Mouse (Mus musculus) heart, embryonic 15.5 days (tissue): ENCODE measurements around the gene Cbln4. TPM values are rescaled to one million over a fixed set of nuclear protein-coding genes. Genes with fewer than 3 reads are reported as not detected.

Experiments
- ATAC-seq: fragments of 200-750 bp; cut with Nextera tagmentation; replicated peaks from 2 replicates; pipeline ENCODE4 v1.8.0; 2017; ENCODE audit warnings: low read depth, moderate TSS enrichment; ENCODE audit not compliant: insufficient number of reproducible peaks, insufficient read depth, low FRiP score
- H3K27ac ChIP-seq: fragments of 300-500 bp; sonication (generic); 2 replicates; pipeline ENCODE4 v1.5.1; 2015; ENCODE audit warnings: mild to moderate bottlenecking, inconsistent platforms
- H3K27me3 ChIP-seq: fragments of 300-500 bp; sonication (generic); 2 replicates; pipeline ENCODE4 v1.6.1; 2015; ENCODE audit warnings: inconsistent platforms
- H3K36me3 ChIP-seq: fragments of 300-500 bp; sonication (generic); 2 replicates; pipeline ENCODE4 v1.6.1; 2015; ENCODE audit warnings: mild to moderate bottlenecking, inconsistent platforms
- H3K4me1 ChIP-seq: fragments of 300-500 bp; sonication (generic); replicated peaks from 2 replicates; pipeline ENCODE4 v1.6.1; 2015; ENCODE audit warnings: inconsistent platforms
- H3K4me2 ChIP-seq: fragments of 300-500 bp; sonication (generic); 2 replicates; pipeline ENCODE4 v1.6.1; 2015; ENCODE audit warnings: inconsistent platforms, mild to moderate bottlenecking, moderate library complexity
- H3K4me3 ChIP-seq: fragments of 300-500 bp; sonication (generic); 2 replicates; pipeline ENCODE4 v1.5.1; 2015; ENCODE audit warnings: mild to moderate bottlenecking, inconsistent platforms
- H3K9ac ChIP-seq: fragments of 300-500 bp; sonication (generic); 2 replicates; pipeline ENCODE4 v1.6.1; 2015; ENCODE audit warnings: mild to moderate bottlenecking, inconsistent platforms
- H3K9me3 ChIP-seq: fragments of 300-500 bp; sonication (generic); replicated peaks from 2 replicates; pipeline ENCODE4 v1.6.1; 2016; ENCODE audit warnings: inconsistent platforms
- WGBS: fragments of 180-500 bp; shearing (Covaris S2); methylation state at CpG from one replicate; pipeline ENCODE4 v1.1.7; 2015; ENCODE audit warnings: mixed read lengths; 5-methylcytosine and 5-hydroxymethylcytosine counted together
- polyA plus RNA-seq: library from polyadenylated mRNA; unstranded; fragments of >200 nt; fragmentation: Nextera tagmentation; extraction: Ambion mirVana; gene quantifications from 2 replicates; pipeline ENCODE4 v1.2.1, GENCODE M21; 2015

Cbln4 gene
- polyA plus RNA-seq = 0.08 TPM in 2 replicates

- peaks cover 19% of the 10 kb centered on the region for H3K4me1 ChIP-seq
- H3K36me3 ChIP-seq = no peaks in the 10 kb centered on the region
- peak within 1 kb of the TSS; percentile 50 for H3K4me2 ChIP-seq
- H3K27me3 ChIP-seq = peaks cover 58% of the 10 kb centered on the region
- no peaks in the 10 kb centered on the region for H3K9me3 ChIP-seq
- H3K9ac ChIP-seq = no peak within 1 kb of the TSS
- peak within 1 kb of the TSS; percentile 22 for H3K4me3 ChIP-seq
- no peak within 1 kb of the TSS for H3K27ac ChIP-seq
- ATAC-seq = no peak
- 1% methylated on average over 23 of the region's 23 CpGs for WGBS
Measured at GRCm38 (mm10) chr2:172043235-172043610, at the start of gene Cbln4. Gene Cbln4, minus strand, starts transcription at chr2:172043466.

- H3K4me2 ChIP-seq = no peak overlapping the region
- ATAC-seq = no peak
- no peaks in the 10 kb centered on the region for H3K27me3 ChIP-seq
- H3K36me3 ChIP-seq = no peaks in the 10 kb centered on the region
- H3K4me1 ChIP-seq = no peaks in the 10 kb centered on the region
- no peak overlapping the region for H3K4me3 ChIP-seq
- H3K9ac ChIP-seq = no peak overlapping the region
- H3K27ac ChIP-seq = no peak overlapping the region
- H3K9me3 ChIP-seq = no peaks in the 10 kb centered on the region
- whole genome bisulfite sequencing = 65% methylated on average over 3 of the region's 3 CpGs
Measured at GRCm38 (mm10) chr2:172078596-172078995, 35.3 kb upstream of the Cbln4 start.

GRCm38 (mm10) chr2:172076295-172076694, 33.0 kb upstream of the Cbln4 start:
- no peak overlapping the region for H3K4me3 ChIP-seq
- no peak for ATAC-seq
- H3K27ac ChIP-seq = no peak overlapping the region
- no peaks in the 10 kb centered on the region for H3K36me3 ChIP-seq
- H3K9me3 ChIP-seq = no peaks in the 10 kb centered on the region
- no peaks in the 10 kb centered on the region for H3K27me3 ChIP-seq
- 74% methylated on average over 5 of the region's 5 CpGs for WGBS
- no peak overlapping the region for H3K9ac ChIP-seq
- no peak overlapping the region for H3K4me2 ChIP-seq
- no peaks in the 10 kb centered on the region for H3K4me1 ChIP-seq

DNA sequence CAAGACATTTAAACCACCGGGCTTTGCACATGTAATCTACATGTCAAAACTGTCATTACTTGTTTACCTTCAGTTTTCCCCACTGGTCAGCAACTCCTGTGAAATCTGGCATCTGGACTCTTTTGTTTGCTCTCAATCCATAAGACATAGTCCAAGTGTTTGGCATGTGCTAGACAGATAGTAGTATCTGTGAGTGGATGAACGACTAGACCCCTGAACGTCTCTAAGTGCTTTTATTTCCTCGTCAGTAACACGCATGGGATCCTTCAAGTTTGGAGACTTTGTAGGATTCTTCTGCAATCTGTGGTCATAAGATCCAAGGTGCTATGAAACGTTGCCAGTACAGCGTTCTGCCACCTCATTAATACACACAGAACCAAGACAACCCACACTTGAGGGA, 19.6 kb upstream of the Cbln4 start:
- no peaks in the 10 kb centered on the region for H3K27me3 ChIP-seq
- no peak for ATAC-seq

DNA sequence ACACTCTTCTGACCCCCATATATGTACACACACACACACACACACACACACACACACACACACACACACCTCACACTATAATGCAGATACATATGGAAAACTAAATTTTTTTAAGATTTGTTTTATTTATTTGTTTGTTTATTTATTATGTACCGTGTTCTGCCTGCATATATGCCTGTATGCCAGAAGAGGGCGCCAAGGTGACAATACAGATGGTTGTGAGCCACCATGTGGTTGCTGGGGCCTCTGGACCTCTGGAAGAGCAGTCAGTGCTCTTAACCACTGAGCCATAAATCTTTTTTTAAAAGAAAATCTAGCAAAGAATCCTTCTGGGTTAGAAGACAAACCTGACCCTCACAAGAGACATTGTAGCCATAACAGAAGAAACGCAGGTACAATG, 16.5 kb upstream of the Cbln4 start:
- Histone ChIP-seq H3K4me1 (no peaks in the 10 kb centered on the region), H3K36me3 (no peaks in the 10 kb centered on the region), H3K27me3 (no peaks in the 10 kb centered on the region), H3K9ac (no peak overlapping the region), H3K9me3 (no peaks in the 10 kb centered on the region), H3K4me2 (no peak overlapping the region), H3K27ac (no peak overlapping the region), H3K4me3 (no peak overlapping the region)
- WGBS = 45% methylated on average over 3 of the region's 3 CpGs
- no peak for ATAC-seq

More for the DNA sequence above, 19.6 kb upstream of the Cbln4 start:
- no peak overlapping the region for H3K4me2 ChIP-seq
- H3K36me3 ChIP-seq = no peaks in the 10 kb centered on the region
- no peak overlapping the region for H3K9ac ChIP-seq
- no peaks in the 10 kb centered on the region for H3K9me3 ChIP-seq
- H3K4me3 ChIP-seq = no peak overlapping the region
- H3K27ac ChIP-seq = no peak overlapping the region
- WGBS = 63% methylated on average over 7 of the region's 7 CpGs
- H3K4me1 ChIP-seq = no peaks in the 10 kb centered on the region

- no peaks in the 10 kb centered on the region for H3K36me3 ChIP-seq
- WGBS = 74% methylated on average over 7 of the region's 7 CpGs
- H3K4me2 ChIP-seq = no peak overlapping the region
- no peaks in the 10 kb centered on the region for H3K27me3 ChIP-seq
- no peak for ATAC-seq
- H3K4me1 ChIP-seq = no peaks in the 10 kb centered on the region
- no peak overlapping the region for H3K27ac ChIP-seq
- no peak overlapping the region for H3K4me3 ChIP-seq
- no peak overlapping the region for H3K9ac ChIP-seq
- H3K9me3 ChIP-seq = no peaks in the 10 kb centered on the region
Measured at GRCm38 (mm10) chr2:172058936-172059665, 15.8 kb upstream of the Cbln4 start.

GRCm38 (mm10) chr2:172046002-172046401, 2.7 kb upstream of the Cbln4 start:
- Histone ChIP-seq H3K27me3 (peaks cover 40% of the 10 kb centered on the region), H3K4me1 (peaks cover 19% of the 10 kb centered on the region), H3K36me3 (no peaks in the 10 kb centered on the region), H3K27ac (no peak overlapping the region), H3K9ac (no peak overlapping the region), H3K4me3 (no peak overlapping the region), H3K9me3 (no peaks in the 10 kb centered on the region), H3K4me2 (no peak overlapping the region)
- WGBS = 24% methylated on average over 7 of the region's 7 CpGs
- peak; percentile 49; the same call in 1 of the 2 replicates for ATAC-seq

GRCm38 (mm10) chr2:172042607-172043234, 545 bp downstream of the Cbln4 start:
- Histone ChIP-seq H3K9me3 (no peaks in the 10 kb centered on the region), H3K4me1 (peaks cover 19% of the 10 kb centered on the region), H3K4me2 (peak overlapping the region; percentile 50), H3K36me3 (no peaks in the 10 kb centered on the region), H3K27me3 (peaks cover 58% of the 10 kb centered on the region), H3K27ac (no peak overlapping the region), H3K4me3 (peak overlapping the region; percentile 22), H3K9ac (no peak overlapping the region)
- WGBS = under 1% methylated on average over 46 of the region's 46 CpGs
- ATAC-seq = no peak

DNA sequence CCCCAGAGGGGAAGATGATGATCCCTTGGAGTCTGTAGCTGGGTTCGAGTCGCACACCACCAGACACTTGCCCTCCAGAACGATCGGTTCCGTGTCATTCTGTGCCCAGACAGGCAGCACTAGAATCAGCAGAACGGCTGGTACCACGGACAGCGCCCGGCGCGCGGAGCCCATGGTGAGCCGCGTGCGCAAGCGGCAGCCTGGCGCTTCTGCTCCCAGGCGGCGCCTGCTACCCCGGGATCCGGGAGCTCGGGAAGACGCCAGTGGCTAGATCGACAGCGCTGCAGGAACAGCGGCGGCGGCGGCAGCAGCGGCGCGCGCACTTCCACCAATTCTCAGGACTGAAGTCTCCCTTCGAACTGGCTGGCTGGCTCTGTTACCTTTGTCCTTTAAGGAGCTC, 1.1 kb downstream of the Cbln4 start:
- Histone ChIP-seq H3K4me3 (peak overlapping the region; percentile 22), H3K27ac (no peak overlapping the region), H3K4me2 (peak overlapping the region; percentile 50), H3K36me3 (no peaks in the 10 kb centered on the region), H3K27me3 (peaks cover 58% of the 10 kb centered on the region), H3K9me3 (no peaks in the 10 kb centered on the region), H3K9ac (no peak overlapping the region), H3K4me1 (peaks cover 19% of the 10 kb centered on the region)
- WGBS = under 1% methylated on average over 34 of the region's 34 CpGs
- ATAC-seq = peak; percentile 79

GRCm38 (mm10) chr2:172040859-172041258, 2.4 kb downstream of the Cbln4 start:
- H3K27me3 ChIP-seq = peaks cover 58% of the 10 kb centered on the region

GRCm38 (mm10) chr2:172039601-172040000, 3.7 kb downstream of the Cbln4 start:
- no peaks in the 10 kb centered on the region for H3K36me3 ChIP-seq
- no peak overlapping the region for H3K9ac ChIP-seq
- H3K9me3 ChIP-seq = no peaks in the 10 kb centered on the region
- ATAC-seq = no peak
- H3K4me2 ChIP-seq = no peak overlapping the region
- H3K27me3 ChIP-seq = peaks cover 53% of the 10 kb centered on the region
- H3K27ac ChIP-seq = no peak overlapping the region
- H3K4me3 ChIP-seq = no peak overlapping the region
- H3K4me1 ChIP-seq = peaks cover 14% of the 10 kb centered on the region
- 84% methylated on average over 5 of the region's 5 CpGs for WGBS

More at GRCm38 (mm10) chr2:172040859-172041258, 2.4 kb downstream of the Cbln4 start:
- no peaks in the 10 kb centered on the region for H3K9me3 ChIP-seq
- no peak overlapping the region for H3K4me2 ChIP-seq
- H3K9ac ChIP-seq = no peak overlapping the region
- ATAC-seq = no peak
- no peak overlapping the region for H3K27ac ChIP-seq
- H3K36me3 ChIP-seq = no peaks in the 10 kb centered on the region
- no peak overlapping the region for H3K4me3 ChIP-seq
- peaks cover 15% of the 10 kb centered on the region for H3K4me1 ChIP-seq
- WGBS = 70% methylated on average over 10 of the region's 10 CpGs

DNA sequence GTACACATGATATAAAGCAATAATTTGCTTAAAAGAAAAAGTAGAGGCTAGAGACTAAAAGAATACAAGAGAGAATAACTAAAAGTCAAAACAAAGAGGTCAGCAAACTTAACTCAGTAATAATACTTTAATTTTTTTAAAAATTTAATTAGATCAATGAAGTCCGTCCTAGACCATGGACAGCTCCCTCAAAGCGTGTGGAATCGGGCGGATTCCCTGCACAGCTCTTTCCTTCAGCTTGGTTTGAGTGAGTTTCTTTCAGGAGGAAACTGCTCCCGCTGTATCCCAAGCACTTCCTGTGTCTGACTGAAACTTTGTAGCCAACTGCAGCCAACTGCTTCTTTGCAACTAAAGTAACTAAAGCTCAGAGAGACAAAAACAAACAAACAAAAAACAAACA, 9.0 kb downstream of the Cbln4 start:
- no peak overlapping the region for H3K27ac ChIP-seq
- H3K27me3 ChIP-seq = peaks cover under 1% of the 10 kb centered on the region
- ATAC-seq = no peak
- no peak overlapping the region for H3K4me2 ChIP-seq
- H3K36me3 ChIP-seq = no peaks in the 10 kb centered on the region
- WGBS = 23% methylated on average over 5 of the region's 5 CpGs
- H3K9me3 ChIP-seq = no peaks in the 10 kb centered on the region
- H3K4me3 ChIP-seq = no peak overlapping the region
- H3K4me1 ChIP-seq = no peaks in the 10 kb centered on the region
- H3K9ac ChIP-seq = no peak overlapping the region
